27 mouse cellular contexts compared by ENCODE assay signal in the genomic region with DNA sequence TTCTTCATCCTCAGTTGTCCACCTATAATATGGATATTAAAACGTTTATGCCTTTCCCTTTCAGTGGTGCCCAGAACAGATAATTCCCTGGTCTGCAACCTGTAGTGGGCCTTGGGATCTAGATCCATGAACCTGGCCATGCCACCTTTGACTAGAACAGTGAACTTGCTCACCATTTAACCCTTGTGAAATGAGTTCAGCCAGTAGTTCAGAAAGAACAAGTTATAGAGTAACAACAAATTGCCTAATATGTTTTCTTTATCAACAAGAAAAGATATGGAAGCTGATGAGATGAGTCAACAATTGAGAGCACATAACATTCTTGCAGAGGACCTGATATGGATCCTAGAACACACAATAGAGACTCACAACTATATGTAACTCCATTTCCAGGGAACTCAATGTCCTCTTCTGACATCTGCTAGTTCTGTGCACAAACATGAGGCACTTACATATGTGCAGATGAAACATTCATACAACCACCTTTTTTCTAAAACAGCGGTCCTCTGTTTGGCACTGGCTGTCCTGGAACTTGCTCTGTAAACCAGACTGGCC. TPM values are rescaled to one million over a fixed set of nuclear protein-coding genes. Genes with fewer than 3 reads are reported as not detected.
"Had no signal": no experiment of that assay in that cellular context is flagged by ENCODE, and none has a peak within 500 bp of the region (broad histone marks: within the 10 kb centered on the region; RNA-seq: fewer than 3 reads in every experiment).

No protein-coding gene starts in this region.

- H3K27ac ChIP-seq: liver, embryonic 15.5 days; lung, embryonic 15.5 days; macrophage; midbrain, embryonic 13.5 days; midbrain, embryonic 15.5 days; neural tube, embryonic 12.5 days; stomach, embryonic 15.5 days; stomach, postnatal 0 days had no signal

- H3K4me1 ChIP-seq: liver, embryonic 15.5 days; lung, embryonic 15.5 days; megakaryocyte, embryonic 14.5 days; midbrain, embryonic 13.5 days; midbrain, embryonic 15.5 days; neural tube, embryonic 12.5 days; stomach, embryonic 15.5 days had no signal

- H3K4me3 ChIP-seq: liver, embryonic 15.5 days; lung, embryonic 15.5 days; megakaryocyte, embryonic 14.5 days; midbrain, embryonic 13.5 days; midbrain, embryonic 15.5 days; neural tube, embryonic 12.5 days; stomach, embryonic 15.5 days had no signal

- DNase-seq: lung, adult 2 months; lung, postnatal 14 days; lung, postnatal 36 days; right cerebral cortex, postnatal 14 days; right cerebral cortex, postnatal 4 days; thymus, adult 2 months; thymus, postnatal 25 days; thymus, postnatal 4 days had no signal

- H3K9ac ChIP-seq: liver, embryonic 15.5 days; lung, embryonic 15.5 days; midbrain, embryonic 13.5 days; midbrain, embryonic 15.5 days; neural tube, embryonic 12.5 days; stomach, embryonic 15.5 days had no signal

- H3K36me3 ChIP-seq: liver, embryonic 15.5 days; lung, embryonic 15.5 days; midbrain, embryonic 13.5 days; midbrain, embryonic 15.5 days; neural tube, embryonic 12.5 days; stomach, embryonic 15.5 days had no signal

- H3K9me3 ChIP-seq: liver, embryonic 15.5 days; stomach, embryonic 15.5 days had no signal

- ATAC-seq: lung, postnatal 0 days; midbrain, embryonic 13.5 days; midbrain, embryonic 15.5 days had no signal

- H3K27me3 ChIP-seq: liver, embryonic 15.5 days; lung, embryonic 15.5 days; megakaryocyte, embryonic 14.5 days; midbrain, embryonic 13.5 days; midbrain, embryonic 15.5 days; neural tube, embryonic 12.5 days; stomach, embryonic 15.5 days had no signal

- H3K4me2 ChIP-seq: liver, embryonic 15.5 days; lung, embryonic 15.5 days; midbrain, embryonic 11.5 days; midbrain, embryonic 13.5 days; midbrain, embryonic 15.5 days; neural tube, embryonic 12.5 days; stomach, embryonic 15.5 days had no signal

RNA-seq across cellular contexts. Expression of a gene that starts 20.7 kb away (rescaled TPM):
- total RNA-seq: megakaryocyte progenitor cell, adult 5-6 weeks; midbrain, postnatal 0 days; monocyte, adult 5-6 weeks; neutrophil, adult 5-6 weeks had no signal
- polyA plus RNA-seq: lung, embryonic 15.5 days; macrophage; midbrain, embryonic 11.5 days; midbrain, embryonic 13.5 days; midbrain, embryonic 15.5 days; midbrain, postnatal 0 days; neural tube, embryonic 12.5 days; neural tube, embryonic 14.5 days; spleen, adult 2 months; testis, adult 2 months; urinary bladder, adult 2 months had no signal
